Mouse (Mus musculus): ENCODE measurements around the gene Rfc2.

DNA sequence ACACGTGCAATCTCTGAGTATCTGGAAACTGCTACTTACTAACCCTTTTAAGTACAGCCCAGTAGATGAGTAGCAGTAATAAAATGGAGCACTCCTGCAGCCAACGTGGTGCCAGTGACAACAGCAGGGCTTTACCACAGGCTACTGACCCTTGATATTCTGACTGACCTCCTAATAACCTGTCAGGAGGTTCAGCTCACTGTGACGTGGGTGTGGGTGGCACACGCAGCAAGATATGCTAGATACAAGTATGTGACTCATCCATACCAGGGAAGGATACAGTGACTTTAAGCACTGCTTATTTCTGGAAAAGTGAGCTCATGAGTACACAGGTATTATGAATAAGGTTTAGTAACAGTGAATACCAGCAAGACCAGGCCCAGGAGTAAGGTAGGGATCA, 48.3 kb downstream of the Rfc2 start:
- TF ChIP-seq CTCF (IDR thresholded peaks at IDR 0.05; ENCODE audit: insufficient read depth, low read depth, low read length): no peak
- no peak for TF ChIP-seq POLR2A (IDR thresholded peaks at IDR 0.05; ENCODE audit: insufficient read depth, low read depth, low read length)
